Mouse (Mus musculus) lung, postnatal 36 days (tissue): ENCODE measurements around the gene Ppfibp1.

Experiments used
- DNase-seq: peaks from one replicate; pipeline ENCODE4 v3.0.0; 2022; ENCODE audit warnings: mixed read lengths

Ppfibp1 gene

DNA sequence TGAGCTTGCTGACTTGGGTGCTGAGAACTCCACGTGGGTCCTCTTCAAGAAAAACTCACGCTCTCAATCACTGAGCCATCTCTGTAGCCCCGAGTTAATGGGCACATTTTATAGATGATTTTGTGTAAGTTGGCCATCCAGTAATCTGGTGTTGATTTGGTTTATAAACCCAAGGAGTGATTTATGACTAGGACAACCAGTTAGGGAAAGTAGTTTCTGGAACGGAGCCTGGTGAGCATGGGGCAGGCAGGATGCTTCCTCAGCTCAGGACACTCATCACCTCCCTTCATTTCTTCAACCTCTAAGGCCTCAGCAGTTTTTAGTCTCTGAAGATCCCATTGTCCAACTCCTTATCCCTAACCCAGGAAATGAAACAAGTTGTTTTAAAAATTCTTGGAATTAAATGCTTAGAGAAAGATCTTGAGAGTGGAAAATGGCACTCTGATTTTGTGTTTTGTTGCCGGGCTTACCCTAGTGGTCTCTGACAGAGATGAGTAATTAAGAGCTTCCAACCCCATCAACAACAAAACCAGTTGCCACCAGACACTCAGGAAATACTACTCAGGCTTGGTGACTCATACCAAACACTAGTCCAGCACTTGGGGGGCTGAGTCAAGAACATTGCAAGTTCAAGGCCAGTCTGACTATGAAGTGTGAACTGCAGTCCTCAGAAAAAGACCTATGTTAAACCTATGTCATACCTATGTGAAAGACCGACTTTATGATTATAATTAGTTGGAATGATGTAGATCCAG is 75.3 kb downstream of the Ppfibp1 start:
- DNase-seq: no peak

DNA sequence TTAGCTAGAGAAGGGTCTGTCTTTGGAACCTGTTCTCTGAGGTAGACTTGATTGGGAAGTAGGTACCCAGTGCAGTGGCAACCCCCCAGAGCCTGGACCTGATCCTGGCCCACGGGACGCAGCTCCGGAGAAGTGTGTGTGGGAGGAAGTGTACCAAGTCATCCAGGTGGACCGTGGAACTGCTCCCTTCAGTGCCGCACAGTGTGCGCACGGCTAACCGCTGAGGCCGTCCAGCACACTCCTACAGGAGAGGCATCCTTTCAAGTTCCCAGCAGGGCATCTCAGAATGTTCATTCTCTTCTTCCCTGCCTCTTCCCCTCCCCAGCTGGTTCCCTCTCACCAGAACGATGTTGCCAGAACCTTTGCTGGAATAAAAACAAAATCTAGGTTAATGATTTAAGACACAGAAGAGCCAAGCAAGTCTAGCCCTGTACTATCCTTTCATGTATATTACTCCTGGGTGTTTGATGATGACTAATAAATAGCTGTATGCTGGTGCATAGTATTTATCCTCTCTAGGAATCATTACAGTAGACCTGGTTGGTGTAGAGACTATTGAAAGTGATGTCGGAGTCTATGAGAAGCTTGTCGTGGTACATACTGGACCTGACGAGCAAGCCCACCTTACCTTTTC is 77.0 kb downstream of the Ppfibp1 start:
- DNase-seq: no peak

DNA sequence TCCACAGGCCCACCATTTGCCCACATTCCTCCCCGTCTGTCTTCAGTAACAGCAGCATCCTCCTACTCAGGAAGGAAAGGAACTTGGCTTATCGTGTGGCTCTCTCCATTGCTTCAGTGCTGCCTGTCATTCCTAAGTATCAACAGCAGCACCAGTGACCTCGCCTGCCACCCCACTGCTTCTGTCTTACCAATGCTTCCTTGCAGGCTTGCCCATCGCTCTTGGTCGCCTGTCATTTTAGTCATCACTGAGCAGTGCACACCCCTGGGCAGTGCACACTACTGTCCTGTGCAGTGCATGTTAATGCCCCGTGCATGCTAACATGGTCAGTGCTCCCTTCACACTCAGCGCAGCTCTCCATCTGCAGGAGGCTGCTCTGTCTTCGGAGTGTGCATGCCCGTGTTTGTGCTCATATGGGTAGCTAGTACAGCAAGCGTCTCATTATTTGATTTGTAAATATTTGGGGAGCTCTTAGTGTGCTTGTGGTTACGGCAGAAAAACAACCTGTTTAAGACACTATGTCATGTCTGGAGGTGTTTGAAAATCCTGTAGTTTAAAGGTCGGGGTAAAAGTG is 78.2 kb downstream of the Ppfibp1 start:
- peak; percentile 20 for DNase-seq

DNA sequence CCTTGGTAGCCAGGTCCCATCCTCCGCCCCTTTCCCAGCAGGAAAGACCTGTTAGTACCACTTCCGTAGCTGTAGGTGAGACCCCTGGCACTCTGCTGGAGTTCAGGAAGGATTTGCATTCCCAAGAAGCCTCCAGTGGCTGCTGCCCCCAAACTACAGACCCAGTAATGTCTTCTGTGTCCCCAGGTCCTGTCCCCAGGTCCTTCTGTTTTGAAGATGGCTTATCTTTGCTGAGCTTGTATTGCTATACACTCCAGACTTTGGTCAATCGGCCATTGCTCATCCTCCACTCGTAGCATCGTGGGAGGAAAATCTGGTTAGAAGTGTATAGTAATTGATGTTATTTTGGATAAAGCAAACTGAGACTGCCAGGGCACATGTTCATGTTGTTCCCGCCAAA is 79.5 kb downstream of the Ppfibp1 start:
- no peak for DNase-seq

DNA sequence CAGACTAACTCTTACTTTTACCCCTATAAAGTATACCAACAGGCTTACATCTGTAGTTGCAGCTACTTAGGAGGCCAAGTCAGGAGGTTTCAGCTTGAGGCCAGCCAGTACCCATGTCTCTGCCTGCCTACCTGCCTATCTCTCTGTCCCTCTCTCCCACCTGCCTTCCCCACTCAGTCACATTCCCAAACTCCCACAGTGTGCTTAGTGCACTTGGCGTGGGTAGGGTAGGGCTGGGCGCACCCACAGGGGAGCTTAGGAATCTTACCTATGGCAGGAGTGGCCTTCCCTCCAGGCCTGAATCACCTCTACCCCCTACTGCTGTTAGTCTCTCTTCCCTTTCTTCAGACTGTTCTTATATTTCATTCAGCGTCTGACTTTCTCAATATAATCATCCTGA is 82.5 kb downstream of the Ppfibp1 start:
- DNase-seq: peak; percentile 33

DNA sequence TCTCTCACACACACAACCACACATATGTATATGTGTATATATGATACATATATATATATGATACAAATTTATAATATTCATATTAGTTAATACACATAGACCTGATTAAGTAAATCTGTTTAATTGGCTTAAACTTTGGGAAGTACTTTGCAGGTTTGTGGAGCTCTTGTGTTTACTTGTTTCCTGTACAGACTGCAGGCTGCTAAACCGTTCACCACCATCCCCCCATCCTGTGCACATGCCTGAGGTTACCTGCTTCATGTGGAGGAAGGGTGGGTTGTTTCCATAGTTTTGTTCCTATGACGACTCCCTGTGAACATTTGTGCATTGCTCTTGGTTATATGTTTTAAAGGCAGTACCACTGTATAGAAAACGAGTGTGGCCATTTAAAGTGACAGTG is 83.1 kb downstream of the Ppfibp1 start:
- DNase-seq: no peak

DNA sequence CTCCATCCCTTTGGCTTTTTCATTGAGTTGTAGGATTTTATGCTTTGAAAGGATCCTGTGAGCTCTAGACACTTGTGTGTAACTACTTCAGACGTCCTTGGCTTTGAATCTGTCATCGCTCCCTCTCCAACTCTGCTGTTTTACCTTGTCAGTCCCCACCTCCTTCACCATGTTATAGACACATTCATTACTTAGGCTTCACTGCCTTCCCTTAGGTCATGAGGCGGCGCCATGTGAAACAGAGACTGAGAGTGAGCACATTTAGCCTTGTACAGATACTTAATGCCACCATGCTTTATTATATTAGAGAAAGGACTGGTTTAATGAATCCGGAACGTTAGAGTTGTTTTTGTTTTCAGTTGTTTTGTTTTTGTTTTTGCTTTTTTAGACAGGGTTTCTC is 83.7 kb downstream of the Ppfibp1 start:
- no peak for DNase-seq

DNA sequence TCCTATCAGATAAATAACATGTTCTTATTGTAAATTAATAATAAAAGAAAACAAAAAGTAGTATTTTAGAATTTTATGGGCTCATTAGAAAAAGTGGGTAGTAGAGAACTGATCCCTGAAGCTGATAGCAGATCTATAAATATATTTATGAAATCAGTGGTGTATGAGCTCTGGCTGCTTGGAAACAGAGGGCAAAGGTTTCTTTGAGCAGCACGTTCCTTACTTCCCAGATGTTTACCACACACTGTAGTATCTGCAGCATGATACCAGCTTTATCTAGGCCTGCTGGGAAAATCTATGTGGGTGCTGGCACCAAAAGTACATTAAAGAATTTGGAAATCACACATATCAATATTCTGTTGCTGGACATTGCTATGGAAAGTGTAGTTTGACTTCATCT is 84.5 kb downstream of the Ppfibp1 start:
- no peak for DNase-seq

DNA sequence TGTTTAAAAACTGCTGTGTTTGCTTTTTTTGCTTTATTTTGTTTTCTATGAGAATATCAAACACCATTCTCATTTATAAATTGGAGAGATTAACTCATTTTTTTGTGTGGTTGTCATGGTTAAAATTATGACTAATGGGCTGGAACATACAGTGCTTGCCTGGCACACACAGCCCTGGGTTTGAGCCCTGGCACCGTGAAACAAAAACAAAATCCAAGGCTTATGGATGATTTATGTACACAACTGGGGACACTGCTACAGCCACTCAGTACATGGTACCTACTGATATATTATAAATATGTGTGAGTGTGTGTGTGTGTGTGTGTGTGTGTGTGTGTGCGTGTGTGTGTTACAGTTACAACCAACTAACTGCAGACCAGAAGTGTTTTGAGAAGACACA is 85.1 kb downstream of the Ppfibp1 start:
- no peak for DNase-seq

DNA sequence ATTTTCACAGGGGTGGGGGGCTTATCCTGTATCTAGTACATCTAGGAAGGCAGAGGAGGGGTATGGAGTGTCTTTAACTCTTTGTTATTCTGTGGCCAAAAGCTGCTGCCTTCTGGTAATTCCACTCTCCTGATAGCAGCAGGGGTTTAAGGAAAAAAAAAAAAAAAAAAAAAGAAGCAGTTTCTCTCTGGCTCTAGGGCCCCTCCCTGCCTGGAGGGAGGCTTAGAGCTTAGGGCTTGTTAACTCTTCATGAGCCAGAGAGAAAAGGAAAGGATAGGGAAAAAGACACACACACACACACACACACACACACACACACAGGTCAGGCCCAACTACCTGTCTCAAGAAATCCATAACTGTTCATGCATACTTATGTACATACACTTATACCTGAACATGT is 85.5 kb downstream of the Ppfibp1 start:
- no peak for DNase-seq

DNA sequence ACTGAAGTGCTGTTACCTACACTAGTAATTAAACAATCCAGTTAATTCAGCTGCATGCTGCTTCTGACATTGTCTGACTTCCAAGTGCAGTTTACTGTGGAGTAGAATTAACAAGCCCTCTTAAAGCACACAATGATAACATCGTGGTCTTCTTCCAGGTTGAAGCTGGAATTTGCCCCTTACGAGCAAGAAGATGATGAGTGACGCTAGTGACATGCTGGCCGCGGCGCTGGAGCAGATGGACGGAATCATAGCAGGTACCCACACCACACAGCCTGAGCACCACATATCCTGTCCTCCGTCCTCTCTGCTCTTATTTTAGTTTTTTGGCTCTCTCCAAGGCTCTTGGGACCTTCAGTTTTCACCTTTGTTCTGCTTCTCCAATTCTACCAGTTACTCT is 88.2 kb downstream of the Ppfibp1 start:
- DNase-seq: no peak

DNA sequence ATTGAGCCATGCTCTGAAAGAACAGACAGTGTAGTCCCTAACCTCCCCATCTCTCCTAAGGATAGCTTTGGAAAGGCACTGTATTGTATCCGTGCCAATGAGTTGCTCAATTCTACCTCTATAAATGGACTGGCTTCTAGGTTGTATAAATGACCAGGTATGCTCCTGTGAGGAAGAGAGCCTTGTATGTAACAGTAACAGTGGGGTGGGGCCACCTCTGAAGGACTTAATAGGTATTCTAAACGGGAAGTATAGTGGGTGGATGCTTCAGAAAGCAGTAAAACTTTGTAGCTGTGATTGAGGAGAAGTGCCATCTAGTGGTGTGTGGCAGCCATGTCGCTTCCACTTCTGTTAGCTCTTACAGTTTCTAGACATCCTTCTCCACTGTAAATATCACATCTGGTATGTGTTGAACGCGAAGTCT is 90.4 kb downstream of the Ppfibp1 start:
- DNase-seq: peak; percentile 63

DNA sequence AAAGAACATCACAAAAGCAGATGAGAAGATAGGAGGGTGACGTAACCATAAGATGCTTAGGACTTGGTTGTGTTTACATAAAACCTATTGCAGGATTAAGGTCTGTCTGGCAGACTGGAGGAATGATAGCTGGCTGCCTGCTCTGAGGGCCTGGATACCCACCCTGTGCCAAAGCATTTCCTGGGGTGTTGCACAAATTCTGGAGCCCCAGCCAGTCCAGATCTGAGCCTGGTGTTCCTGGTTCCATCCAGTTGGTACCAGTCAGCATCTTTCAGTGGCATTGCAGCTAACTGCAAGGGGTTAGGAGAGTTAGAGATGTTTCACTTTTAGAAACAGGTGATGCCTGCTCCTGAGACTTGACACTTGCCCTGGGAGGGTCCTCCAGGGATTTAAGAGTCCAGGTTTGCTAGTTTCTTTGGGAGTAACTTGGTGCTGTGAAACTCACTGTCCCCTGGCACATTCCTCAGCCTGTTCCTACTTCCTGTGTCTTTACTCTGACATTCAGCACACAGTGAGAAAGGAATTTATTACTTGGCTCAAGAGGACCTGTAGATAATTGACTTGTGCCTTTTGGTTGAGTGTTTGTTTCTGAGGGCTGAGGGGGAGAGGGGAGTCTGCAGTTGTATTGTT is 90.9 kb downstream of the Ppfibp1 start:
- DNase-seq: peak; percentile 38

DNA sequence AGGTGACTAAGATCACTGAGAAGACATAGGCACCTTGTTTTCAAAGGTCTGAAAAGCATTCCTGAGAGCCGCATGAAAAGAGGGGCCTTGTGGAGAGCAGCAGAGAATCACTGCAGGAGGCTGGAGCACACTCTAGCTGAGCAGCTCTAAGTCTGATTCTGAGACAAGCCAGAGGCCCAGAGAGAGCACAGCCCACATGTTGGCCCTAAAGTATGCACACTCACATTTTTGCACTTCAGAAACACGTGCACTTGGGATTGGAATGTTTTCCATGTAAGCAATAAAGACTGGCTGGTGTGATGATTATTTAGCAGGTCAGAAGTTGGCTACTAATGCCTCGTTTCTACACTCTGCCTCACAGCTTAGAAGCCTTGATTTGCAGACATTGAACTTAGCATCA is 91.7 kb downstream of the Ppfibp1 start:
- DNase-seq: peak; percentile 76

DNA sequence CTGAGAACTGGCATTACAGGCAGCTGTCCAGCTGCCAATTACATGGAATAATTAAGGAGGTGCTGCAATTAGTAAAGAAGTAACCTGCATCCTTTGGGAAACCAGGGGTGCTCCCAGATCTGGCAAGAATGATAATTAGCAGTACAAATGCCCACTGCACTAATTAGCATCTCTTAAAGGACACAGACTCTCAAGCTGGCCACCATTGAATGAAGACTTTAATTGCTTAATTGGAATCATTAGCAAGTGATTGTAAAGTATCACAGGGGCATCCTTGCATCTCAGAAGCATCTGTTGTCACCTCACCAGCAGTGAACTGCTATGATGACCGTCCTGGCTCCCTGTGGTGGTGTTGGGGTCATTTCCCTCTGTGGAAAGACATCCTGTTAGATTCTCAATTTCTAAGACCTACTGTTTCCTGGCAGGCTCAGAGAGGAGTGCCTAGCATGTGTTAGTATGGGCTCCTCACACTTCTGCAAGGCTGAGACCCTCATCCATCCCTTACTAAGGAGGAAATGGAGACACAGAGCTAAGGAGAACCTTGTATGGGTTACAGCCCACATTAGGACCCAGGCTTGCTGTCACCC is 93.1 kb downstream of the Ppfibp1 start:
- DNase-seq: no peak

DNA sequence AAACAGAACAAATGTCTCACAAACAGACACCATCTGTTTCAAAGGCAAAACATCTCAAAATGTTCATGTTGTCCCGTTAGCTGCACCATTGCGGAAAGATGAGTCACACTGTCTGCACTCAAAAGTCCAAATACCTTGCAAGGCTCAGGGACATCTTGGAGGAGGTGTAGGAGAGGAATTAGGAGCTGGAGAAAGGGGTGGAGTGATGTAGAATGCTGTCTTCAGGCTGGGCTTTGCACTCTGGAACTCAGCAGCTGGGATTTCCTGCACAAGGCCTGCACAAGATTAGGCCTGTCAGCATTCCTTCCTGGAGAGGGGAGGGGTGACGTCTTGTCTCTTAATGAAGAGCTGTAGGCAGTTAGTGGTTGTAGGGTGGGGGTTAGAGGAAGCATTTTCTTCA is 96.3 kb downstream of the Ppfibp1 start:
- DNase-seq: no peak

DNA sequence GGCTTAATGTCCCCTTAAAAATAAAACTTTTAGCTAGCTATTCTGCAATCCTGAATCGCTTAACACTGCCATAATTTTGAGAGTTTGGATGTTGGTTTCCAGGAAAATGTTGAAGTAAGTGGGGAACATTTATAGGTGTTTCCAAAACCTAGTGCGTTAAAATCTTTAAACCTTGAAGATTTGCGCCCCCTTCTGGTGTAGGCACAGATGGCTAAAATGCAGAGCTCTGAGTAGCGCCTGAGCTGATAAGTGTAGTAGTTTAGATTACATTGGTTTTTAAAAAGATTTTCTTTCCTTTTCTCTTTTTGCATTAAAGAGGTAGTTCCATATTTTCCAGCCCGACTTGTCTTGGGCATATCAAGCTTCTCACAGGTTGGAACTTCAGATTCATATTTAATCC is 105.9 kb downstream of the Ppfibp1 start:
- peak; percentile 86 for DNase-seq

DNA sequence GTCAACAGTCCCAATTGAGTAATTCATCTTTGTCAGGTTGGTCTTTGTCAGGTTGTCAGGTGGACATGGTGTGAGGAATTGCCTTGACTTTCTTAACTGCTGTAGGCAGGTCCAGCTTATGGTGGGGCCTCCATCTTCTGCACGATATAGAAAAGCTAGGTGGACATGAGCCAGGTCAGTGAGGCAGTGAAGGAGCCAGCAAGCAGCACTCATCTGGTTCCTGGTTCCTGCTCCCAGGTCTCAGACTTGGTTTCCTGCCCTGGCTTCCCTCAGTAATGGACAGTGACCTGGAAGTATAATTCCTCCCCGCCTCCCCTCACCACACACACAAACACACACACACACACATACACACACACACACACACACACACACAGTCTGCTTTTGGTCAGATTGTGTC is 107.1 kb downstream of the Ppfibp1 start:
- DNase-seq: no peak

DNA sequence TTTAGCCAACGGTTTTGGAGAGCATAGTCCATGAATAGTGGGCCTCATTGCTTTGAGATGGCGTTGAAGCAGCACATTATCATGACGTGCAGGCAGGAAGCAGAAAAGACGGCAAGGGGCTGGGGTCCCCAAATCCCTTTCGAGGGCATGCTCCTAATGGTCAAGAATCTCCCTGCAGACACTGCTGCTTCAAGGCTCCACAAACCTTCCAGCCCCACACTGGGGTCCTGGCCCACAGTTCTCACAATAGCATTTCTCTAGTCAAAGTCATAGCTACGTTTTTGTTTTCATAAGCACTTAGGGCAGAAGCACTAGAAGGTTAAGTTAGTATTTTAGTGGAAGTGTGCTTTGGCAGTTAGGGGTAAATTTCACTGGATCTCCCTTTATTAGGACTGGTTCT is 107.6 kb downstream of the Ppfibp1 start:
- DNase-seq: no peak

DNA sequence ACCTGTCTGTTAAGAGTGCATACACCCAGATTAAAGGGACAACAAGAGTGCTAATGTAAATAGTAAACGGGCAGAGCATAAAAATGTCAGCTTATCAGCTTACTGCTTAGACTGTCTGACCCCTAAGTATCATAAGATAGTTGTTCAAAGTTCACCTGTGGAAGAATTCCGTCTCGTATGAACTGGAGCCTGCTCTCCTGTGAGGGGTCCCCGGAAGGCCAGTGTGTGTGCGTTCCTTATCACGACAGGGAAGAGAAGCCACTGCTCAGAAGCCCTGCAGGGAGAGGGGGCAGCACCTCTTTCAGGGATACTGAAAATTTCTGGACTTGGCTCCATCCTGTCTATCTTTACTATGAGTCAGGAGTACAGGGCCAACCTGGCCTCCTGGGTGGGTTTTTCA is 108.7 kb downstream of the Ppfibp1 start:
- DNase-seq: no peak

DNA sequence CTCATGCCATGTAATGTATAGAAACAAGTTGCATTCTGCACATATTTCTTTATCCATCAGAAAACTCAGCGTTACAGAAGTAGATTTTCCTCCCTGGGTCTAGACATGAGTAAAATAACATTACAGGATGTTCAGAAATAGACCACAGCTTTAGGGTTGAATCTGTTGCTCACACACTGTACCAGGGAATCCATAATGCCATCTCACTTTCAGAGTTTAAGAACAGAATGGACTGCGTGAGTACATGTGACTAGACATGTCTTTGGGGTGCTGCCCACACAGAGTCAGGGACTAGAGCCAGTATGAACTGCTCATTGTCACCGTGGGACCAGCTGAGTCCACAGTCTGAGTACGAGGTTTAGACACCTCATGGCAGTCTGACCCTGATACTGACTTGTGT is 110.4 kb downstream of the Ppfibp1 start:
- no peak for DNase-seq

DNA sequence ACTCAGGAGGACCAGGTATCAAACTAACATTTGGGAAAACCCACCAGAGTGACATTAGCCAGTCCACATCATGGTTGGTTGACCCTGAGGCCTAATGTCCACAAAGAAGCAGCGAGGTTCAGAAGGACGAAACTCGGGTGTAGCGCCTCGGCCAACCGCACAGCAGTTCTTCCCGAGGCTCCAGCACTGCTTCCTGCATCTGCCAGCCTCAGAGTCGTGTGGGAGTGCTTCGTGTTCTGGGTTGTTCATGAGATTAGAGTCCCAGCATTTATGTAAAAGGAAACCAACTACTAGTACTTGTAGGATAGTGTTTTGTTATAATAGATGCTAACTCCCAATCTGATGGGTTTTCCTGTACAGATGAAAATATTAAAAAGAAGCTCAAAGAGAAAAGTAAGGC is 111.0 kb downstream of the Ppfibp1 start:
- no peak for DNase-seq

DNA sequence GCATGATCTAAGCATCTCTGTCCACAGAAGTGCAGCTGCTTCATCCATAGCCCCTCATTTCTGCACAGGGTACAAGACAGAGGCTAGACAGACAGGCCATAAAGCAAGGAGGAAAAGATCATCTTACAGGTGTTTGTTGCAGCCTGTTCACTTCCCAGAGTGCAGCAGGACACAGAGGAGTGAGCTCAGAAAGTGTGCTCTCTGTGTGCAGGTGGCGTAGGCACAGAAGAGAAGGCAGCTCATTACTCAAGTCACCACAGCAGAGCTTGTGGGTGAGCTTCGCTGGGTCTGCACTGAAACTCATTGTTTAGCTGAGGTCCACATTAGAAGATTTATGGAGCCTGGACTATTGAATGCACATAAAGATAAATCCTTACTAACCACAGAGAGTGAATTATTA is 111.5 kb downstream of the Ppfibp1 start:
- DNase-seq: no peak

DNA sequence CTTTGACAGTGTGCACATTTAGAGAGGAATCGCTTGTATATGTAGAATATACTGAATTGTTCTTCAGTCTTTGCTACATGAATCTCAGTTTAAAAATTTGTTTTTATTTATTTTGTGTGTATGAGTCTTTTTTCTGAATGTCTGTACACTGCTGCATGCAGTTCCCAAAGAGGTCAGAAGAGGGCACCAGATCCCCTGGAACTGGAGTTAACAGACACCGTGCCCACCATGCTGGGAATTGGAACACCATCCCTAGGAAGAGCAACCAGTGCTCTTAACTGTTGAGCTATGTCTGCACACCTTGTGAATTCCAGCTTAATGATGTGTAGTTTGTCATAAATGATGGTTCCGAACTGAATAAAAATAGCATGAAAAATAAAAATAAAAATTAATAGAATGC is 119.9 kb downstream of the Ppfibp1 start:
- DNase-seq: peak; percentile 65
